Mouse (Mus musculus) CH12.LX (cell line): ENCODE measurements around the gene Smg5. TPM values are rescaled to one million over a fixed set of nuclear protein-coding genes. Genes with fewer than 3 reads are reported as not detected.

Source experiments
- DNase-seq: peaks from one replicate; pipeline ENCODE4 v3.0.0-alpha.2; 2013; ENCODE audit errors: extremely low read depth
- H3K27ac ChIP-seq: 2 replicates; pipeline ENCODE4 v1.5.1; 2012; ENCODE audit warnings: low read depth, mild to moderate bottlenecking, control low read depth, moderate library complexity; ENCODE audit not compliant: insufficient read depth
- H3K27me3 ChIP-seq: replicated peaks from 2 replicates; pipeline ENCODE3; 2012; ENCODE audit warnings: inconsistent platforms
- H3K36me3 ChIP-seq, 2 experiments: replicated peaks in 1 of 2; 2 replicates each; pipeline versions ENCODE3 to v1.6.1; 2012; ENCODE audit warnings: inconsistent platforms in 1 of 2, low read length in 1 of 2, mild to moderate bottlenecking in 1 of 2, mixed read lengths in 1 of 2, moderate library complexity in 1 of 2; ENCODE audit not compliant: control insufficient read depth in 1 of 2, insufficient read depth in 1 of 2
- H3K4me1 ChIP-seq, 2 experiments: 2 replicates each; pipeline ENCODE4 v1.6.1; 2012; ENCODE audit warnings: inconsistent platforms in 1 of 2, moderate library complexity in 1 of 2; ENCODE audit not compliant: insufficient read depth in 2 of 2, control insufficient read depth in 1 of 2
- H3K4me2 ChIP-seq: 2 replicates; pipeline ENCODE4 v1.6.1; 2012; ENCODE audit warnings: low read depth, mild to moderate bottlenecking, control low read depth; ENCODE audit not compliant: poor library complexity, insufficient read depth, severe bottlenecking
- H3K4me3 ChIP-seq, 3 experiments: fragments of 150-350 bp in 1 of 3; sonication (generic) in 1 of 3; replicated peaks in 1 of 3; 2 replicates each; pipeline versions ENCODE3 to v1.5.1; 2011 to 2012; ENCODE audit warnings: low read depth in 2 of 3, low read length in 2 of 3, mild to moderate bottlenecking in 2 of 3, moderate library complexity in 2 of 3, control low read depth in 1 of 3, improper control_type of control experiment in 1 of 3, inconsistent platforms in 1 of 3, mixed read lengths in 1 of 3; ENCODE audit not compliant: poor library complexity in 1 of 3
- H3K79me2 ChIP-seq: replicated peaks from 2 replicates; pipeline ENCODE4 v1.6.1; 2012; ENCODE audit warnings: mild to moderate bottlenecking, moderate library complexity; ENCODE audit not compliant: control insufficient read depth, poor library complexity, insufficient read depth, severe bottlenecking; ENCODE audit errors: extremely low read depth
- H3K9ac ChIP-seq: 2 replicates; pipeline ENCODE4 v1.6.1; 2012; ENCODE audit warnings: low read depth, mild to moderate bottlenecking, control low read depth, moderate library complexity; ENCODE audit not compliant: insufficient read depth
- H3K9me3 ChIP-seq: replicated peaks from 2 replicates; pipeline ENCODE3; 2012; ENCODE audit warnings: low read length, inconsistent platforms, mixed read lengths
- CHD1 ChIP-seq: IDR thresholded peaks from 2 replicates; pipeline ENCODE4 v1.6.1; 2012; ENCODE audit warnings: low read depth, low read length, improper control_type of control experiment, inconsistent platforms
- CTCF ChIP-seq, 2 experiments: IDR thresholded peaks in 1 of 2; conservative IDR thresholded peaks in 1 of 2; 2 replicates each; pipeline ENCODE4 v1.5.1; 2011 to 2012; ENCODE audit warnings: low read depth in 2 of 2, low read length in 2 of 2, improper control_type of control experiment in 1 of 2, inconsistent platforms in 1 of 2, mild to moderate bottlenecking in 1 of 2, moderate library complexity in 1 of 2
- E2F4 ChIP-seq: IDR thresholded peaks from 2 replicates; pipeline ENCODE4 v1.6.1; 2011; ENCODE audit warnings: low read depth, low read length, improper control_type of control experiment; ENCODE audit not compliant: insufficient replicate concordance
- ELF1 ChIP-seq: IDR thresholded peaks from 2 replicates; pipeline ENCODE4 v1.6.1; 2014; ENCODE audit warnings: low read depth, mild to moderate bottlenecking, inconsistent platforms, low read length, improper control_type of control experiment
- EP300 ChIP-seq: IDR thresholded peaks from 2 replicates; pipeline ENCODE4 v1.6.1; 2011; ENCODE audit warnings: low read length, improper control_type of control experiment
- IRF4 ChIP-seq: IDR thresholded peaks from 2 replicates; pipeline ENCODE4 v1.6.1; 2014; ENCODE audit warnings: low read depth, mild to moderate bottlenecking, inconsistent platforms, low read length, improper control_type of control experiment
- JUN ChIP-seq: IDR thresholded peaks from 2 replicates; pipeline ENCODE4 v1.6.1; 2011; ENCODE audit warnings: low read depth, mild to moderate bottlenecking, low read length, improper control_type of control experiment, moderate library complexity; ENCODE audit not compliant: insufficient read depth
- JUND ChIP-seq: conservative IDR thresholded peaks from 2 replicates; pipeline ENCODE4 v1.6.1; 2011; ENCODE audit warnings: low read depth, low read length, improper control_type of control experiment
- KAT2A ChIP-seq: IDR thresholded peaks from 2 replicates; pipeline ENCODE4 v1.6.1; 2012; ENCODE audit warnings: low read length, improper control_type of control experiment, inconsistent platforms; ENCODE audit not compliant: insufficient replicate concordance
- MAFK ChIP-seq: IDR thresholded peaks from 2 replicates; pipeline ENCODE4 v1.6.1; 2011; ENCODE audit warnings: low read length, improper control_type of control experiment; ENCODE audit not compliant: insufficient replicate concordance
- MAX ChIP-seq: IDR thresholded peaks from 2 replicates; pipeline ENCODE4 v1.6.1; 2011; ENCODE audit warnings: low read length, improper control_type of control experiment
- MAZ ChIP-seq: IDR thresholded peaks from 2 replicates; pipeline ENCODE4 v1.6.1; 2012; ENCODE audit warnings: low read depth, mild to moderate bottlenecking, inconsistent platforms, low read length, improper control_type of control experiment, moderate library complexity
- MEF2A ChIP-seq: IDR thresholded peaks from 2 replicates; pipeline ENCODE4 v1.6.1; 2014; ENCODE audit warnings: low read depth, mild to moderate bottlenecking, inconsistent platforms, low read length, improper control_type of control experiment, borderline replicate concordance
- MYC ChIP-seq: IDR thresholded peaks from 2 replicates; pipeline ENCODE4 v1.6.1; 2011; ENCODE audit warnings: low read depth, mild to moderate bottlenecking, improper control_type of control experiment, low read length
- NELFE ChIP-seq: IDR thresholded peaks from 2 replicates; pipeline ENCODE4 v1.6.1; 2011; ENCODE audit warnings: low read depth, low read length, improper control_type of control experiment
- NRF1 ChIP-seq: IDR thresholded peaks from 2 replicates; pipeline ENCODE4 v1.6.1; 2014; ENCODE audit warnings: low read depth, mild to moderate bottlenecking, inconsistent platforms, low read length, improper control_type of control experiment, moderate library complexity
- PAX5 ChIP-seq: IDR thresholded peaks from 2 replicates; pipeline ENCODE4 v1.6.1; 2012; ENCODE audit warnings: low read length, inconsistent platforms, mixed read lengths
- POLR2A ChIP-seq: IDR thresholded peaks from 2 replicates; pipeline ENCODE4 v1.6.1; 2011; ENCODE audit warnings: low read depth, mild to moderate bottlenecking, improper control_type of control experiment, low read length
- POLR2AphosphoS2 ChIP-seq: IDR thresholded peaks from 2 replicates; pipeline ENCODE4 v1.6.1; 2011; ENCODE audit warnings: low read depth, low read length, improper control_type of control experiment
- RAD21 ChIP-seq: IDR thresholded peaks from 2 replicates; pipeline ENCODE4 v1.6.1; 2011; ENCODE audit warnings: low read depth, mild to moderate bottlenecking, low read length, improper control_type of control experiment, moderate library complexity
- RCOR1 ChIP-seq: conservative IDR thresholded peaks from 2 replicates; pipeline ENCODE4 v1.6.1; 2012; ENCODE audit warnings: low read depth, mild to moderate bottlenecking, inconsistent platforms, low read length, improper control_type of control experiment
- SIN3A ChIP-seq: IDR thresholded peaks from 2 replicates; pipeline ENCODE4 v1.6.1; 2012; ENCODE audit warnings: low read length, improper control_type of control experiment, inconsistent platforms
- SMC3 ChIP-seq: IDR thresholded peaks from 2 replicates; pipeline ENCODE4 v1.6.1; 2011; ENCODE audit warnings: low read depth, low read length, improper control_type of control experiment
- TCF12 ChIP-seq: IDR thresholded peaks from 2 replicates; pipeline ENCODE4 v1.6.1; 2014; ENCODE audit warnings: low read depth, mild to moderate bottlenecking, inconsistent platforms, low read length, improper control_type of control experiment
- UBTF ChIP-seq: IDR thresholded peaks from 2 replicates; pipeline ENCODE4 v1.6.1; 2012; ENCODE audit warnings: low read depth, mild to moderate bottlenecking, inconsistent platforms, low read length, improper control_type of control experiment, moderate library complexity
- USF1 ChIP-seq: IDR thresholded peaks from 2 replicates; pipeline ENCODE4 v1.6.1; 2014; ENCODE audit warnings: low read depth, mild to moderate bottlenecking, inconsistent platforms, low read length, improper control_type of control experiment
- USF2 ChIP-seq: conservative IDR thresholded peaks from 2 replicates; pipeline ENCODE4 v1.6.1; 2011; ENCODE audit warnings: low read depth, low read length, improper control_type of control experiment
- ZC3H11A ChIP-seq: IDR thresholded peaks from 2 replicates; pipeline ENCODE4 v1.6.1; 2012; ENCODE audit warnings: low read depth, mild to moderate bottlenecking, inconsistent platforms, low read length, improper control_type of control experiment
- ZKSCAN1 ChIP-seq: IDR thresholded peaks from 2 replicates; pipeline ENCODE4 v1.6.1; 2012; ENCODE audit warnings: low read depth, inconsistent platforms, low read length, improper control_type of control experiment, borderline replicate concordance
- ZMIZ1 ChIP-seq: IDR thresholded peaks from 2 replicates; pipeline ENCODE4 v1.6.1; 2012; ENCODE audit warnings: low read depth, mild to moderate bottlenecking, inconsistent platforms, low read length, improper control_type of control experiment
- ZNF384 ChIP-seq: IDR thresholded peaks from 2 replicates; pipeline ENCODE4 v1.6.1; 2012; ENCODE audit warnings: low read depth, low read length, improper control_type of control experiment, inconsistent platforms
- dilution Hi-C: fragments of 300-500 bp; cut with MboI; formaldehyde crosslinking; loops from 2 replicates; pipeline ENCODE4 v1.14.3; 2020; ENCODE audit warnings: low sequenced_read_pairs; ENCODE audit not compliant: extremely low pct_unique_long_range_greater_than_20kb, extremely low pct_ligation_motif_present
- in situ Hi-C: fragments of 300-500 bp; cut with MboI; formaldehyde crosslinking; loops from 3 replicates; pipeline ENCODE4 v1.14.3; 2019; ENCODE audit warnings: low sequenced_read_pairs, low pct_ligation_motif_present, low pct_unique_long_range_greater_than_20kb, mixed read lengths
- polyA plus RNA-seq: library from polyadenylated mRNA; unstranded; fragments of >175 nt; gene quantifications from 2 replicates; pipeline ENCODE4 v1.2.1, GENCODE M21; 2012; ENCODE audit warnings: low read depth; ENCODE audit not compliant: insufficient read length
- total RNA-seq, 2 experiments: library from RNA; depleted of rRNA; stranded (reverse); fragments of 300-350 nt in 1 of 2; fragments of >200 nt in 1 of 2; gene quantifications; 2 replicates each; pipeline ENCODE4 v1.2.3; 2012 to 2014

Smg5 gene
- total and polyA plus RNA-seq, 3 experiments: 43.7 to 81.6 (median 58.3) TPM

GRCm38 (mm10) chr3:88299172-88299571 is 36.9 kb upstream of the Smg5 start:
- TF ChIP-seq SIN3A (no peak), KAT2A (no peak), MAFK (no peak), UBTF (no peak), RAD21 (no peak), ZNF384 (no peak), ELF1 (no peak), MAZ (no peak), JUN (no peak), MEF2A (no peak), CTCF (conservative IDR thresholded peaks at IDR 0.05 in 1 of 2, IDR thresholded peaks at IDR 0.05 in 1 of 2; ENCODE audit: low read depth in 2 of 2, low read length in 2 of 2) (no peak), E2F4 (no peak)
- DNase-seq: no peak
- H3K9ac ChIP-seq: peak overlapping the region; percentile 13; the same call in 1 of the 2 replicates

GRCm38 (mm10) chr3:88324951-88325405 is 11.1 kb upstream of the Smg5 start, which contains the start of gene Glmp:
Gene Glmp, plus strand, starts transcription at chr3:88325023.
- H3K4me1 ChIP-seq: peaks cover 2 to 14% of the 10 kb centered on the region in 2 experiments; a peak in 2 of 4 replicates
- H3K27me3 ChIP-seq: no peaks in the 10 kb centered on the region
- H3K4me2 ChIP-seq: peak within 1 kb of the TSS; percentile 63
- DNase-seq: peak; percentile 75
- no peaks in the 10 kb centered on the region for H3K9me3 ChIP-seq
- H3K9ac ChIP-seq: peak within 1 kb of the TSS; percentile 99
- H3K79me2 ChIP-seq: no peaks in the 10 kb centered on the region; the same call in 1 of the 2 replicates
- H3K36me3 ChIP-seq: peaks cover 50 to 81% of the 10 kb centered on the region in 2 experiments
- in situ Hi-C loops: no loop called here
- no peak within 1 kb of the TSS for H3K27ac ChIP-seq
- dilution Hi-C loops: no loop called here
- H3K4me3 ChIP-seq: peak within 1 kb of the TSS; percentile 66 to 100 (median 94)
- TF ChIP-seq RCOR1 (no peak), USF2 (peak; percentile 89), ZNF384 (no peak), E2F4 (0 out of 2 replicates have a peak, but pooled peaks have one; percentile 25), CTCF (conservative IDR thresholded peaks at IDR 0.05 in 1 of 2, IDR thresholded peaks at IDR 0.05 in 1 of 2; ENCODE audit: low read depth in 2 of 2, low read length in 2 of 2) (no peak), TCF12 (peak; percentile 62; the same call in 1 of the 2 replicates), ELF1 (peak; percentile 73), ZMIZ1 (0 out of 2 replicates have a peak, but pooled peaks have one; percentile 39), PAX5 (no peak), POLR2AphosphoS2 (0 out of 2 replicates have a peak, but pooled peaks have one; percentile 65), SMC3 (no peak), NELFE (peak; percentile 84), EP300 (no peak), USF1 (peak; percentile 88), POLR2A (peak; percentile 83), JUND (no peak), MAFK (no peak), RAD21 (no peak), ZC3H11A (no peak), CHD1 (no peak), MYC (no peak), UBTF (no peak), MAX (peak; percentile 68; the same call in 1 of the 2 replicates), IRF4 (0 out of 2 replicates have a peak, but pooled peaks have one; percentile 24), NRF1 (no peak), ZKSCAN1 (no peak)

More at GRCm38 (mm10) chr3:88299172-88299571, 36.9 kb upstream of the Smg5 start:
- H3K9me3 ChIP-seq: no peaks in the 10 kb centered on the region
- in situ Hi-C loops: loop anchor here (5.0 kb wide), 1 partner anchor 33 kb away; no protein-coding TSS in a partner anchor
- peaks cover 43 to 59% of the 10 kb centered on the region in 2 experiments for H3K36me3 ChIP-seq
- peaks cover 0 to 28% of the 10 kb centered on the region in 2 experiments; a peak in 3 of 4 replicates for H3K4me1 ChIP-seq
- no peak overlapping the region for H3K27ac ChIP-seq
- no peak overlapping the region for H3K4me2 ChIP-seq
- dilution Hi-C loops: no loop called here
- no peak overlapping the region for H3K4me3 ChIP-seq
- H3K79me2 ChIP-seq: peaks cover 50% of the 10 kb centered on the region
- H3K27me3 ChIP-seq: no peaks in the 10 kb centered on the region
